Mouse (Mus musculus) liver, postnatal 0 days (tissue): Measurements from ENCODE around the gene Nlrc4.

ENCODE experiments used
- CTCF ChIP-seq: sonication (generic); IDR thresholded peaks from 2 replicates; pipeline ENCODE4 v1.5.1; 2016; ENCODE audit warnings: antibody characterized with exemption, low read depth
- EP300 ChIP-seq: IDR thresholded peaks from 2 replicates; pipeline ENCODE4 v1.6.1; 2016; ENCODE audit warnings: antibody characterized with exemption, low read depth, mild to moderate bottlenecking

- no peak for TF ChIP-seq EP300
- TF ChIP-seq CTCF = no peak
Observed at GRCm38 (mm10) chr17:74500204-74500603, 41.3 kb upstream of the Nlrc4 start.
